Mouse (Mus musculus) cerebellum, adult 8-10 months (tissue): ENCODE results near the gene Pld6.
"Not testable (repeated sequence)": the region's sequence is repeated elsewhere in the genome, so short reads cannot be mapped to it uniquely, and the experiment has no call there.

Source experiments
- DNase-seq: peaks from one replicate; pipeline ENCODE4 v3.0.0; 2022

Gene Pld6

DNA sequence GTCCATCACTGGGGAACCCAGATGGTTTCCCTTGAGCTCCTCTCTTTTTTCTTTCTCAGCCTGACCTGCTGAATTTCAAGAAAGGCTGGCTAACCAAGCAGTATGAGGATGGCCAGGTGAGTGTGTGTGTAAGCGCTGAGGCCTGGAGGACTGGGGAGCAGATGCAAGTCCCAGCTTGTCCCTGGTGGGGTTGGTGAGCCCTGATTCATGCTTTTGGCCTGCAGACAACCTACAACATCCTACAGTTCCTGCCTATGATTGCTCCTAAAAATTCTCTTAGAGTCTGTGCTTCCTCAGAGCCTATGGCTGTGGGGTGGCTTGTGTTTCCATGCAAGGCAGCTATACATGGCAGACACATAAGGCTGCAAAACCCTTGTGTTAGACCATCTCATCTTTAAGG is 43.7 kb downstream of the Pld6 start:
- no peak for DNase-seq

DNA sequence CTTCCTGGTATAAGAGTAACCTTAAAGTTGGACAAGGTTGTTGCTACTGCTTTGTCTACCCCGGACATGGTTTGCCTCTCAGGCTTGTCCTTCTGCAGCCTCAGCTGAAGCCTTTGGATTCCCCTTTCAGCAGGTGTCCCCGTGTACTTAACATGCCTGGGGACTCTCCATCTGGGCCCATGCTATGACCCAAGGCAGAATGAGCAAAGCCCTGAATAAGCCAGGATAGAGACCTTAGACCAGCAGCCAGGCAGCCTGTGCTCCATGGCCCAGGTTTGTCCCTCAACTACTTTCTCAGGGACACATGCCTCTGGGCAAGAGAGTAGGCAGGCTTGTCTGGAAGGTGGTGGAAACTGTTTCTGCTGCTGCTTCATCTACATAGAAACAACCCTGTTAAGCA is 44.1 kb downstream of the Pld6 start:
- DNase-seq, result peak; percentile 30

DNA sequence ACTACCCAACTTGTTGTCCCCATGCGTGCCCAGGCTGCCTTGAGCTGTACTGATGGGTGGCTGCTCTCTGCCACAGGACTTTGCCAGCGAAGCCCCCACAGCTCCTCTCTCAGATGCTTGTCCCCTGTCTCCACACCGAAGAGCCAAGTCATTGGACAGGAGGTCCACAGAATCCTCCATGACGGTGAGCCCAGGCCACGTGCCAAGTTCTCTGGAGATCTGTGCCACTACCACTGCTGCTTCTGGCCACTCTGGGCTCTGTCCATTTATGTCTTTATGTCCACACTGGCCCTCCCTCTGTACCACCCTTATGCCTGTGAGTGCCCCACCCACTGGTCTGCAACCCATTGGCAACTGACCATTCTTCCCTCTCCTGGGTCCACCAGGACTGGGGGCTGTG is 45.5 kb downstream of the Pld6 start:
- DNase-seq, result no peak

GRCm38 (mm10) chr11:59739996-59740395 is 47.4 kb downstream of the Pld6 start:
- DNase-seq, result no peak

DNA sequence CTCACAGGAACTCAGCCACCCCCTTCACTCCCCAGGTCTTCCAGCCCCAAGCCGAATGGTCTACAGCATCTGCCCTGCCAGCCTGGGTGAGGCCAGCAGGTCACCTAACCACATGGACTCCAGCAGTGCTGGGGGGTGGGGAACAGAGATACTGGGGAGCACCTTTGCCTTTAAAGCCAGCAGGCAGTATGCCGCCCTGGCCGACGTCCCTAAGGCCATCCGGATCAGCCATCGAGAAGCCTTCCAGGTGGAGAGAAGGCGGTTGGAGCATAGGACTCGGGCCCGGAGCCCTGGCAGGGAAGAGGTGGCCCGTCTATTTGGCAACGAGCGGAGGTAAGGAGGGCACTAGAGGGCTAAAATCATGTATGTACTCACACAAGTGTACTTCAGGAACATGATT is 50.2 kb downstream of the Pld6 start:
- peak; percentile 47 for DNase-seq

- DNase-seq, result not testable (repeated sequence)
Measured at GRCm38 (mm10) chr11:59735938-59736337, 51.5 kb downstream of the Pld6 start.

DNA sequence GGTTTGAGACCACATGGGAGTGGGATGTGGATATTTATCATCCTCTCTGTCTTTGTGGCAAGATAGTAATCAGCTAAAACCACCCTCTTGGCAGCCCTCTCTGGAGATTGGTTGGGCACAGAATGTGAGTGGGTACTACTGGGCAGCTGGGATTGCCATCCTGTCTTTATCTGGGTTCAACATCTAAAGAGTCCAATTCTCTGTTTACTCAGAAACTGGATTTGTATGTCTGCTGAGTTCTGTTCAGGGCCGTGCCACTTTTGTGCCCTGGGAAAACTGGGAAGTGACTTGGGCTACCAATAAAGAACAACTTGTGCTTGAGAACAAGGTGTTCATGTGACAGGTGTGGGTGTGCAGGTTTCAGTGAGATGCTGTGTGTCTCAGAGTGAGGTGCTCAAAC is 53.1 kb downstream of the Pld6 start:
- DNase-seq, result no peak
